Mouse (Mus musculus) olfactory bulb, adult 2 months (tissue): ENCODE measurements at regions not wholly inside any gene's neighbourhood (a gene's known extent, or its start where the extent isn't known, plus 50 kb on each side); places are given as distances from the start of the nearest gene placed in this dataset.

Experiments used
- CTCF ChIP-seq: fragments of 200-500 bp; IDR thresholded peaks from 2 replicates; pipeline ENCODE4 v1.5.1; 2012; ENCODE audit warnings: low read depth, mild to moderate bottlenecking, low read length, moderate library complexity; ENCODE audit not compliant: insufficient read depth
- POLR2A ChIP-seq: fragments of 200-500 bp; IDR thresholded peaks from 2 replicates; pipeline ENCODE4 v1.6.1; 2012; ENCODE audit warnings: mild to moderate bottlenecking, low read depth, low read length, moderate library complexity; ENCODE audit not compliant: insufficient read depth

- no peak for TF ChIP-seq CTCF
- no peak for TF ChIP-seq POLR2A
Measured at GRCm38 (mm10) chr12:39885366-39885765, 152.5 kb downstream of the Arl4a start.
